Mouse (Mus musculus): Measurements from ENCODE around the gene Zdhhc7.
A peak's percentile ranks its signal among the peaks of the same experiment; 100 is the strongest.

Zdhhc7 gene

GRCm38 (mm10) chr8:120101068-120101972, at the start of gene Zdhhc7:
Gene Zdhhc7 (minus strand): TSS chr8:120101482.
- peak; percentile 73 to 76 for DNase-seq

GRCm38 (mm10) chr8:120150028-120150427, 48.7 kb upstream of the Zdhhc7 start:
- DNase-seq = no peak

- no peak for DNase-seq
These were observed 44.8 kb upstream of the Zdhhc7 start for GRCm38 (mm10) chr8:120146051-120146450.

- DNase-seq = no peak
These were observed 43.5 kb upstream of the Zdhhc7 start for GRCm38 (mm10) chr8:120144652-120145301.

GRCm38 (mm10) chr8:120143911-120144651, 42.8 kb upstream of the Zdhhc7 start:
- no peak for DNase-seq

- no peak for DNase-seq
These were observed 39.5 kb upstream of the Zdhhc7 start for GRCm38 (mm10) chr8:120140769-120141168.

- no peak for DNase-seq
These were observed 37.7 kb upstream of the Zdhhc7 start for GRCm38 (mm10) chr8:120138958-120139357.

GRCm38 (mm10) chr8:120136618-120137017, 35.3 kb upstream of the Zdhhc7 start:
- DNase-seq = no peak

- DNase-seq = no peak
These were observed 34.4 kb upstream of the Zdhhc7 start for GRCm38 (mm10) chr8:120135687-120136086.

- DNase-seq = no peak
These were observed 31.9 kb upstream of the Zdhhc7 start for GRCm38 (mm10) chr8:120133169-120133568.

GRCm38 (mm10) chr8:120131158-120131557, 29.9 kb upstream of the Zdhhc7 start:
- no peak for DNase-seq

GRCm38 (mm10) chr8:120129547-120129946, 28.3 kb upstream of the Zdhhc7 start:
- no peak for DNase-seq

- DNase-seq = no peak
These were observed 25.3 kb upstream of the Zdhhc7 start for GRCm38 (mm10) chr8:120126357-120127161.

- DNase-seq = no peak
These were observed 23.6 kb upstream of the Zdhhc7 start for GRCm38 (mm10) chr8:120124836-120125389.

GRCm38 (mm10) chr8:120124261-120124660, 23.0 kb upstream of the Zdhhc7 start:
- DNase-seq = no peak

- no peak for DNase-seq
These were observed 19.7 kb upstream of the Zdhhc7 start for GRCm38 (mm10) chr8:120120951-120121350.

- DNase-seq = no peak
These were observed 18.6 kb upstream of the Zdhhc7 start for GRCm38 (mm10) chr8:120119931-120120330.

- no peak for DNase-seq
These were observed 18.1 kb upstream of the Zdhhc7 start for GRCm38 (mm10) chr8:120119429-120119828.

- no peak for DNase-seq
These were observed 17.6 kb upstream of the Zdhhc7 start for GRCm38 (mm10) chr8:120118847-120119246.

- DNase-seq = no peak
These were observed 16.9 kb upstream of the Zdhhc7 start for GRCm38 (mm10) chr8:120118162-120118561.

GRCm38 (mm10) chr8:120116600-120116999, 15.3 kb upstream of the Zdhhc7 start:
- no peak for DNase-seq

GRCm38 (mm10) chr8:120114315-120114841, 13.1 kb upstream of the Zdhhc7 start:
- DNase-seq = no peak
